Mouse (Mus musculus) megakaryocyte, embryonic 14.5 days (primary cell): ENCODE measurements at regions not wholly inside any gene's neighbourhood (a gene's known extent, or its start where the extent isn't known, plus 50 kb on each side); places are given as distances from the start of the nearest gene placed in this dataset.

Source experiments
- FLI1 ChIP-seq: IDR thresholded peaks from 2 replicates; pipeline ENCODE4 v1.6.1; 2012; ENCODE audit warnings: low read length, inconsistent platforms, mixed read lengths
- GATA1 ChIP-seq: IDR thresholded peaks from 3 replicates; pipeline ENCODE4 v1.6.1; 2012; ENCODE audit warnings: mixed read lengths, low read length, inconsistent platforms, borderline replicate concordance

GRCm38 (mm10) chr9:52359416-52359815 is 191.0 kb upstream of the Zc3h12c start:
- TF ChIP-seq FLI1 (no peak), GATA1 (no peak)
